Mouse (Mus musculus) lung, postnatal 10 days (tissue): Measurements from ENCODE around the gene Tnfsf9.
"Not testable (repeated sequence)": the region's sequence is repeated elsewhere in the genome, so short reads cannot be mapped to it uniquely, and the experiment has no call there.

ENCODE experiments used
- DNase-seq: peaks from one replicate; pipeline ENCODE4 v3.0.0; 2021

The Tnfsf9 gene

DNA sequence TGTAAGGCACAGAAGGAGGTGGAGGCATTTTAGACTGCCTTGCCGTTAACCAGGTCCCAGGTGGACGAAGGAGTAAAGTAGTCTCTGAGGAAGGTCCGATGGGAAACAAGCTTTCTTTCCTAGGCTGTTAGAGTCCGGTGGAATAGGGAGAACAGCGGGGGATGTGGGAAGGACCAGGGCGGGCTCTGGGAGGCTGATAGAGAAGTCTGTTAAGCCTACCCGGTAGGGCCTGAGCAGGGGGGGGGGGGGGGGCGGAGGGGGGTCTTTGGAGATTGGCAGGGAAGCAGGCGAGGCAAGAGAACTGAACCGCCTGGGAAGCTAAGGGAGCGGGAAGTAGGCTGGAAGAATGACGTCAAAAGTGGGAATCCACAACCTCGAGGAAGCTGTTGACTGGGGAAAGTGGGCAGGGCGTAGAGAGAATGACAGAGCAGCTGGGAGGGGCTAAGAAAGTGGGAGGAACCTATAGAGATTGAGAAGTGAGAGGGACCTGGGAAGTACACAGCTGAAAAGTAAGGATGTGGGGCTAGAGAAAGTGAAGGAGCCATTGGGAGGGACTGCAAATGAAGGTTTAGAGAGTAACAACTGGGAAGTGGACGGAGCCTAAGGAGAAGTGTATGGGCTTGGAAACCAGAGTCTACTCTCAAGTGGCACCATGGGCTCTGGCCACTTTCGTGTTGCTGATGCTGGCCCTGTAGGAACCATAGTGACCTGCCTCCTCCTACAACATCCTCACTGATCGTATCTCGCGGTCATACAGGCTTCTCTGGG is 9.1 kb upstream of the Tnfsf9 start:
- peak; percentile 86 for DNase-seq

DNA sequence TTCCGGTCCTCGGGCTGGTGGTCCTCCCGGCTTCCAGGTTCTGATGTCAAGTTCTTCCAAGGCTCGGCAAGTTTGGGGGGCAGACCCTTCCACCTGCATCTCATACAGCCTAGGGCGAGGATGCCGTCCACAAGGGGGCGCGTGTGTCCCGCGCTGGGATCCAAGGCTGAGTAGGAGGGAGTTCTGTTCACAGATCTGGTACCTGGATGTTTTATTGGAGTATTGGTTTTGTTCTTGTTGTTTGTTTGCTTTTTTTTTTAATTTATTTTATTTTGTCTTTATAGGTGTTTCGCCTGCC is 8.6 kb upstream of the Tnfsf9 start:
- peak; percentile 86 for DNase-seq

DNA sequence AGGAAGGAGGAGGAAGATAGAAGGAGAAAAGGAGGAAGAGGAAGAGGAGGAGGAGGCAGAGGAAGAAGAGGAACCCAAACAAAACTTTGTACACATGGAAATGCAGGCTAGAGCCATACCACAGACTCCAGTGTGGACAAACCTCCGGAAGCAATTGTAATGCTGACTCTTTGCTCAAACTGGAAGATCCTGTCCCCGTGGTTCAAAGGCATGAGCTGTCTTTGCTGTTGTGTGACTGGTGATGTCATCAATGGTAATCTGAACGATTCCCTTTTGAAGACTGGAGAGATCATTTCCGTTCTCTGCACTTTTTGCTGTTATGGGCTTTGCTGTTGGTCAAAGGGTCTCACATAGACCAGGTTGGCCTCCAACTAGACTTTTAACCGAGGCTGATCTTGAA is 6.8 kb upstream of the Tnfsf9 start:
- DNase-seq: no peak

DNA sequence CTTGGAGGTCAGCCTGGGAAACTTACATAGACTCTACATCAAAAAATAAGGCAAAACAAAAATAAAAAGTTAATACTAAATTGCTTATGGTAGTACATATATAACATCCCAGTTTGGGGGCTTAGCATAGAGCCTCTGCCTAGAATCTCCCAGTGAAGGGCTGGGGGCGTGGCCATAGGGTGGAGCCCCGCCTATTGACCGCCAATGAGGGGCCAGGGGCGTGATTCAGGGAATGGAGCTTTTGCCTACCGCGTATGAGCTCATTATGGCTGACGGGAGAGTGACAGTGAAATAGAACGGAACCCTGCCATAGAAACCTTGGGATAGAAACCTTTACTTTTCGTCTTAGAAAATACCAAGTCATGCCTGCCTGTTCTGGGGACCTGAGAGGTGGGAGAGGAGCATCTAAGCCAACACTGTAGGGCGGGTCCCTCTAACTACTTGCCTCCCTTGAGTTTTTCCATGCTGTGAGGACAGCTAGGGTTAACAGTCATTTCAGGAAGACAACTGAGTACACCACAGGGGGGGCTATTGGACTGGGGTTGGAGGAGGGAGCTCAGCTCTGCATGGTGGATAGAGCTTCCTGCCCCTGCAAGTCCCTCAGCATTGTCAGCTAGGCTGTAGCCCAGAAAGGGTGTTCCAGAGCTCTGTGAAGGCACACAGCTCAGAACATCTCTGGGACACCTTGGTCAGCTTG is 5.3 kb upstream of the Tnfsf9 start:
- peak; percentile 20 for DNase-seq

DNA sequence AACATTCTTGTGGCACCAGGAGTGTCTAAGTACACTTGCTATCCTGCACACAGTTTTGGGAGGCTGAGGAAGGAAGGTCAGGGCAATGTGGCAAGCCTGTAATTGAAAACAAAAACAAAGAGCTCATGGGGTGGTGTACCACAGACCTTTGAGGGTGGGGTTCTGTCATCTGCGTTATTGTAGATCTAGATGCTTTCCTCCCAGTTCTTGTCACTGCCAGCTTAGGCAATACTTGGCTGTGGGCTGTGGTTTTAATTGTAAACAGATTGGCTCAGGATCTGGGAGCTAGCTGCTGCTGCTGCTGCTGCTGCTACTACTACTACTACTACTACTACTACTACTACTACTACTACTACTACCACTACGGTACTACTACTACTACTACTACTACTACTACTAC is 2.8 kb upstream of the Tnfsf9 start:
- DNase-seq: no peak

DNA sequence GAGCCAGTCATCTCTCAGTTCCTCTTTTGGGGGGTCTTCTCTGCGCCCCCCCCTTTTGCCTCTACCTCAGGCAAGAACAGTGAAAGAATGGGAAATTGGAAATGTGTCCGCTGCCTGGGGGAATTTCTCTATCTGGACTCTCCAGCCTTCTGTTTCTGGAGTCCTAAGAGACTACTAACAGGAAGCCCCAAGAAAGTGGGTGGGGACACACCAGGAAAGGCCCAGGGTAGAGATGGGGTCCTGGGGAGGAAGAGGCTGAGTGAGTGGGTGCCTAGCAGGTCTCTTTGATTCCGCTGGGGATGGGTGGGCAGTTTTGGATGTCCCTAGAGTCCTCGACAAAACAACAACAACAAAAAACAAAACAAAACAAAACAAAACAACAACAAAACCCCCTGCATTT is 629 bp upstream of the Tnfsf9 start:
- no peak for DNase-seq

DNA sequence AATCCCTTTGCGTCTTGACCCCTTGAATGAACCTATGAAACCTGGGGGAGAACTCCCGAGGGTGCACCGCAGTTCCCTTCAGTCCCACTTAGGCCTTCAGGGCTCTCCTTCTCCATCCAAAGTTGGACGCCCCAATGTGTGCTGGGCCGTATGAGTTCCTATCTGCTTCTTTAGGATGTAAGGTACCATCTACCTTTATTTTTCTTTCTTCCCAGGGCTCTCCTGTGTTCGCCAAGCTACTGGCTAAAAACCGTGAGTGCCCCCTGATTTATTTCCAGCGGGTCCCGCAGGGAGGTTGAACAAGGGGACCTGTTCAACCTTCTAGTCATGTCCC is 877 bp downstream of the Tnfsf9 start:
- no peak for DNase-seq

DNA sequence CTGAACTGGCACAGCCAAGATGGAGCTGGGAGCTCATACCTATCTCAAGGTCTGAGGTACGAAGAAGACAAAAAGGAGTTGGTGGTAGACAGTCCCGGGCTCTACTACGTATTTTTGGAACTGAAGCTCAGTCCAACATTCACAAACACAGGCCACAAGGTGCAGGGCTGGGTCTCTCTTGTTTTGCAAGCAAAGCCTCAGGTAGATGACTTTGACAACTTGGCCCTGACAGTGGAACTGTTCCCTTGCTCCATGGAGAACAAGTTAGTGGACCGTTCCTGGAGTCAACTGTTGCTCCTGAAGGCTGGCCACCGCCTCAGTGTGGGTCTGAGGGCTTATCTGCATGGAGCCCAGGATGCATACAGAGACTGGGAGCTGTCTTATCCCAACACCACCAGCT is 1.9 kb downstream of the Tnfsf9 start:
- no peak for DNase-seq

DNA sequence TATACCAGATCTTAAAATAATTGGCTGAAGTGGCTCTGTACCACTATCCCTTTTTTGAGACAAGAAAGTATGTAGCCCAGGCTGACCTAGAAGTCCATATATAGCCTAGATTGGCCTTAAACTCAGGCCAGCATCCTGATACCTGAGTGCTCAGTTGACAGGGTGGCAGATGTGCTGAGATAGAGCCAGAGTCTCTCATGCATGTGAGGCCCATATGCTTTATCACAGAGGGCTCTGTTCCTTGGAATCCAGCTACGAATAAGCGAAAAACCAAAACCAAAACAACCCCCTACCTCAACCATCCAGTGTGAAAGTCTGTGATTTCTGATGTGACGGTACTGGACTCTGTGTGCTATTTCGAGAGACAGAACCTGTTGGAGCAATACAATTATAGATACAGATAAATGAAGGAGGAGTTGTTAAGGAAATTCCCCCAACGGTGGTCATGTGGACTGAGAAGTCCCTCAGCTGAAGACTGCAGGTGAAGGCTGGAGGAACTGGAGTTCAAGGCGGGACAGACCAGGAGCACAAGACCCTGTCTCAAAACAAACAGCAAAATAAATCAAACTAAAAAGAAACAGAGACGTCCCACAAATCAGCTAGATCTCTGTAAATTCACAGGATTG is 3.0 kb downstream of the Tnfsf9 start:
- DNase-seq: no peak

DNA sequence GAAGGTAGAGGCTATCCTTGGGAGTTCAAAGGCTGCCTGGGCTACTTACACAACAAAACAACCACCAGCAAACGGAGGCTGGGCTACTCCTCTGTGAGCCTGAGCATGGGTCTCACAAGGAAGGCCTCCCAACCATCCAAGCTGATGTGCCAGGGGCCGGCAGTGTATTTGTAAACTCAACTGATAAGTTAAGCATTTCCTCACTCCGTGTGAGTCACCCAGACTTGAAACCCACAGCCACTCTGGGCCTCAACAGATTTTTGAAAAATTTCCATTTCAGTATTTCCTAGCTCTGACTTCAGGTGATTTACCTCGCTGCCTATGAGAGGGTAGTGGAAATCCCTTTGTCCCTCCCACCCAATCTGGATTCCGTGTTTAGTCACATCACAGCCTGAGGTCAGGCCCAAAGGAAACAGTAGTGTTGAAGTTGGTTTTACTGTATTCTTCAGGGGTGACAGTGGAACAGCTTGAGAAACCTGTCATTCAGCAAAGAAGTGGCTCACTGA is 3.6 kb downstream of the Tnfsf9 start:
- DNase-seq: no peak

DNA sequence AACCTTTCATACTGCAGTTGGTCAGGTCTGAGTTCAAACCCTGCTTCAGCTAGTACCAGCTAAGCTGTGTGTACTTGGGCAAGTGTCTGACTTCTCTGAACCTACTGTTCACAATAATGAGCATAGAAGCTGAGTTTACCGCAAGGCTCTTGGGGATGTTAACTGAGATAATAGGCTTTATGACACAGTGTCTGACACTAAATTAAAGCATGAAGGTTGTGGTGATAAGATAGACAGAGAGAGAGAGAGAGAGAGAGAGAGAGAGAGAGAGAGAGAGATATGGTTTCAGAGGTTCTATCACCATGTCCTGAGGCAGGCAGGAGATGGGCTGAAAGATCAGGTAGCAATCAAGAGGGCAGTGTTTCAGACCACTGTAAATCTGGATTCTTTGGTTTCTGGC is 4.9 kb downstream of the Tnfsf9 start:
- no peak for DNase-seq

DNA sequence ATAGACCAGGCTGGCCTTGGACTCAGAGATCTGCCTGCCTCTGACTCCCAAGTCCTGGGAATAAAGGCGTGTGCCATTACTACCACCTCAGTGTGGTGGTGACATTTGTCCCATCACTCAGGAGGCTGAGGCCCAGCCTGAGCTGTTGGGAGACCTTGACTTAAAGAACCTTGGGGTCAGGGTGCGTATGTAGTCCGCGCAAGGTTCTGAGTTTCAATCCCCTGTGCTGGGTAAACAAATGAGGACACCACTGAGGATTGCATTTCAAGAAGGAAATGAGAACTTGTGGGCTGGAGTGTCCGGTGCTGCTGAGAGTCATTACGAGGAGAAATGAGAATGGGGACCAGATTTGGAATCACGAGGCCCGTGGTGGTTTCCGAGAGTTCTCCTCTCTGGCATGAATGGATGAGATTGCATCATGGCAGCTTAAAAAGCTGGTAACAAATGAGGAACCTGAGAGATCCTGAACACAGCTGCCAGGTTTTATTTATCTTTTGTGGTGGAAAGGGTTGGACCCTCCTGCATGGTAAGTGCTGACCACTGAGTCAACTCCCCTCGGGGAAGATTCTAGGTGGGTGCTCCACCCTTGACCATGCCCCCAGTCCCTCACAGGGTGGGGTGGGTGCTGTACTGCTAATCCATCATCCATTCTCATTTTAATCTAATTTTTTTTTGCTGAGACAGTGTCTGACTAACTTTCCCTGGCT is 7.8 kb downstream of the Tnfsf9 start:
- DNase-seq: no peak

DNA sequence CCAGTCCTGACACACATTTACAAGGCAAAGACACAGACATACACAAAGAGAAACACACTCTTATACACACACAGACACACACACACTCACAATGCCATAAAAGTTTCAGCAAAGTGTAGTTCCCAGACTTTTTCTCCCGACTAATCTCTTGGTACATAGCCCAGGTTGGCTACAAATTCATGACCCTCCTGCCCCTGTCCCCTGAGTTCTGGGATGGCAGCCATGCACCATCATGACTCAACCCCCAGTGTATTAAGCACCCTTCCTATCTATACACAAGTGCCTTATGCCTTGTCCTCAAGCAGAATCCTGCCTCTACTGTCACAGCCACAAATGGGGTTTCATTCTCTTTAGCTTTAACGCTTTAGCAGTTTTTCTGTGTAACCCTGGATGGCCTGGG is 11.7 kb downstream of the Tnfsf9 start:
- no peak for DNase-seq

DNA sequence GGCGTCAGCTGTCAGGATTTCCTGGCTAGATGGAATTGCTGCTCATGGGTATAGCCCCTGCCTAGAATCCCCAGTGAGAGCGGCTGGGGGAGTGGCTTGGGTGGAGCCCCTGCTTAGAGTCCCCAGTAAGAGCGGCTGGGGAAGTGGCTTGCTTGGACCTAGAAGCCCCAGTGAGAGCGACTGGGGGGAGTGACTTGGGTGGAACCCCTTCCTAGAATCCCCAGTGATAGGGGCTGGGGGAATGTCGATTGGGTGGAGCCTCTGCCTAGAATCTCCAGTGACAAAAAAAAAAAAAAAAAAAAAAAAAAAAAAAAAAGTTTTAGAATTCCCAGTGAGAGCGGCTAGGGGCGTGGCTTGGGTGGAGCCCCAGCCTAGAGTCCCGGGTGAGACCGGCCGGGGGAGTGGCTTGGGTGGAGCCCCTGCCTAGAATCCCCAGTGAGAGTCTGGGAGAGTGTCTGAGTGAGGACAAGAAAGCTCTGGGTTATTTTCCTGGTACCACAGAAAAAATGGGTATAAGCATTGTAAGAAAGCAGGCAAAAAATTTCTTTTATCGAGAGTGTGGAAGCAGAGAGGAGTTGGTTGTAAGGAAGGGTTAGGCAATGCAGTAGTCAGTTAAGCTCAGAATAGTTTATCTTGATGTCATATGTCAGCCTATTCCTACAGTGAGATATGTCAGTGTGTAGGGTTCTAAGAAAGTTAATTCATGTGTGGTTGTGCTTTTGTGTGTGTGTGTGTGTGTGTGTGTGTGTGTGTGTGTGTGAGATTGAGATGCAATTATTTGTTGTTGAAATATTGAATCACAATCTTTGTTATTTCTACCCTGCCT is 13.6 kb downstream of the Tnfsf9 start:
- peak; percentile 56 for DNase-seq

DNA sequence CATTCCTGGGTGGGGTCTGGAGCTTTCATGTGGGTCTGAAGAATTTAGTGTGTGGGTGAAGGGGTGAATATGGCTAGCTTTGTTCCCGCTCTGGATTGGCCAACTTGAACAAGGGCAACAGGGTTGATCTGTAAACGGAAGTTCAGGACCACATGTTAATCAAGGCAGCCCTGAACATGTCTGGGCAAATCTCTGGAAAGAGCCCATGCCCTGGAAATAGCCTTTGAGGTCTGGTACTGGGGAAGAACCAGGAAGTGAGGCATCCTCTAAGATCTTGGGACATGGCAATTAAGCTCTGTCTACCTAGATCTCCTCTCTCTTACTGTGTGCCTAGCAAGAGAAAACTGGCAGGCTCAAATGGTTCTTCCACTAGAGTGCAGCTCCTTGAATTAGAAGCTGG is 16.7 kb downstream of the Tnfsf9 start:
- no peak for DNase-seq

DNA sequence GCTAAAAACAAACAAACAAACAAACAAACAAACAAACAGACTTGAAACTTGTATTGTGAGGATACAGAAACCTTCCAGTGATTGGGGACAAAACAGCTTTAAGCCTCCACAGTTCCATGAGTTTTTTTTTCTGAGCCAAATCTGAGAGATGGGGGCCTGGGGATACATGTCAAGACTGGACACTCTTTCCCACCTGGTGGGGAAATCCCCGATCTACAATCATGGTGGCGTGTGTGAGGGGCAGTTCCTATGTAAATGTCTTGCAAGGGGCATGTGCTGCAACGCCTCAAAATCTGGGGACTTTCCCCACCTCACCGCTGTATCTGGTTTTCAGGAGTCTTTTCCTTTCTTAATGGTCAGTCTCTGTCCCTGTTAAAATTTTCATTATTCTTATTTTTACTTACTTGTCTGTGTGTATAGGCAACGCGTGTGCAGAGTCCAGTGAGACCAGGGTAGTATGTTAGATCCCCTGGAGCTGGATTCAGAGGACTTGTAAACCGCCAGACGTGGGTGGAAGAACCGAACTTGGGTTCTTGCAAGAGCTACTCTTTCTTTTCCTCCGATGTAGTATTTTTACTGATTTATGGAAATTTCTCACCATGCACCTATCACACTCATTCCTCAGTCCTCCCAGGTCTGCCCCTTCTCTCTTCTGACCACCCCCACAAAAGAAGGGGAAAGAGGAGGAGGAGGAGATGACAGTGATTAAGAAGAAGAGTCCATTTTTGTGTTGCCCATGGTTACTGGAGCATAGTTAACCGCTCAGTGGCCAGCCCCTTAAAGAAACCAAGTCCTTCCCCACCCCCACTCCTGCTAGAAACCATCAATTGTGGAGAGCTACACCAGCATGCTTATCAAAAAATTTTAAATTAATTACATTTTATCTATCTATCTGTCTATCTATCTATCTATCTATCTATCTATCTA is 18.3 kb downstream of the Tnfsf9 start:
- no peak for DNase-seq

DNA sequence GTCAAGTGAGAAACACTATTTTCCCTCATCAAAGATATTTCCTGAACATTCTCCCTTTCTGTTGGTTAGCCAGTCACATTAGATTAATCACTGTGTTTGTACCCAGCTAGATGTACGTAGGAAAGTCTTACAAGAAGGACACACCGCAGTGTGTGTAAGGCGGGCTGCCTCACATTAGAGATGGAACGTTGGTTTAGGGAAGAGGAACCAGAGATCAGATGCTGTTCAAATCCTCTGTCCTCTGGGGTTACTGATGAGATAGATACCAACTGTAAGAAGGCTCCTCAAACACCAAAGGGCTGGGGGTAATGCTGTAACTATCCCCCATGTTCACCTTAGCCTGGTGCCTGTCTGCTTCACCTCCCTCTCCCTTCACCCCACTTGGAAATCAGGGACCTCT is 19.7 kb downstream of the Tnfsf9 start:
- DNase-seq: no peak

DNA sequence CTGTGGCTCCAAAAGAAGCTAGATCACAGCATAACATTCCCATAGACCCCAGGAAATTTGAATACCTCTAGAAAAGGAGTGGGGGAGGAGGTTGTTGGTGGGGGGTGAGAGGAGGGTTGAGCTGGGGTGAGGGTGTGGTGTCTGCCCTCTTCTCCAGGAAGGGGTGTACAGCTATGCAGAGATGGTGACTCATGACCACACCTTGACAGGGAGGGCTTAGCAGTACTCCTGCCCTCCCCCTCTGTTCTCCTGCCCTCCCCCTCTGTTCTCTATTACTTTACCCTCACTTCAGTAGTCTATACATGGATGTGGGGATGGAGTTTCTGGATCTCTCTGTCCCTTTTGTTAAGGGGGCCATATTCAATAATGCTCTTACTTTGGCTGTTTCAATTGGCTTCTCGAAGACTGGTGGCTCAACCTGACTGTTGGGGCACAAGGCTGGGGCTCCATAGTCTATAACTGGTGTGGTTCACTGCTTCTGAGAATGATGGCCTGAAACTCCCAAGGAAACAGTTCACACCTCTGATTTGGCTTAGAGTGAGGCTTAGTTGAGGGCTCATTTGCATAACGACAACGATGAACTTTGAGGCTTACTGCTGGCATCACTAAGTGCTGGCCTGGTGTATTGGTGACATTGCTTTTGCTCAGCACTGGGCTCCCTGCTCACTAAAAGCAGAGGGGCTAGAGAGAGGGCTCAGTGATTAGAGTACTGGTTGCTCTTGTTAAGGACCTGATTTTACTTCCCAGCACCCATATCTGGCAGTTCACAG is 20.9 kb downstream of the Tnfsf9 start:
- no peak for DNase-seq

DNA sequence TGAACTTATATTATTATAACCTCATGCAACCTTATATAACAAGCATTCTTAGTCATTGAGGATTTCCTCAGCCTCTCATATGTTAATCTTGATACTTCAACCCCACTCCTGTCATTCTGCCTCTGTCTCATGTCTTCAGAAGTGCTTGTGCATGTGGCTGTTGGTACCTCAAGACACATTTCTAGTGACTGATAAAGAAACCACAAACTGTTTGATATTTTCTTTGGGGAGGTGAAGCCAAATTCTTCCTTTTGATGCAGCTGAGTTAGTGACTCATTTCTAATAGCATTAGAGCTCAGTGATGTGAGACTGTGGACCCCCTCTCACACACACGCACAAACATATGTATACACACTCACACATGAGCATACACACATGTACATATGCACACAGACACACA is 26.7 kb downstream of the Tnfsf9 start:
- no peak for DNase-seq

DNA sequence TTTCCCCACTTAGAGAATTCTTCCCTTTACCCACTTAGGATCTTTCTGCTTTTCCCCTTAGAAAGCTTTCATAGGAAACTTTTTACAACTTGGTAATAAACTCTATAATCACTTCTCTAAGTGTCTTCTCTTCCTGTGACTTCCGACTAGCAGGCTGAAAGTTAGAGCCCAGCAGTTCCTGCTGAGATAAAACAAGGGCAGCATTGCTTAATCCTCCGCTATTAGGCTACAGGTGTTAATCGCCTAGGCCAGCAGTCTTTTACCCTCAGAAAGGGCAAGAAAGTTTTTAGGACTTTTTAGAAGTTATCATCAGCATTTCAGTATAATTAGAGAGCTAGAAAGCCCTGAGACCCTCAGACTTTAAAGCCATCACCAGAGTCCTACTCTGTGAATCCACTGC is 28.9 kb downstream of the Tnfsf9 start:
- not testable (repeated sequence) for DNase-seq

DNA sequence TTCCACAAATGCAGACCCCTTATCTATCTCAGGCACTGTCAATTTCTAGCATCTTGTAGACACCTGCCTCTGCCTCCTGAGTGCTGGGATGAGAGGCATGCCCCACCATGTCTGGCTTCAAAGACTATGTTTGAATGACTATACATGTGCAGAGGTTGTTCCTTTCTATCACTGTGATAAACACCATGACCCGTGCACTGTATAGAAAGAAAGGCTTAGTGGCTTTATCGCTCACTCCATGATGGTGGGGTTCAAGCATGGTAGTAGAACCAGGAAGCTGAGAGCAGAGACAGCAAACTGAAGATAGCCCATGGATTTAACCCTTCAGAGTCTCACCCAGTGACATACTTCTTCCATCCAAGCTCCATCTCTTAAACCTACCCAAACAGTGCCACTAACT is 29.6 kb downstream of the Tnfsf9 start:
- DNase-seq: no peak
